ENCODE assay signal across 16 mouse cellular contexts in genomic region chr2:120770265-120770935, GRCm38 (mm10).
DNase-seq lines count a peak whose midpoint lies in the region; TF ChIP-seq lines count a peak whose summit lies in the region.
"Had no signal": no experiment of that assay in that cellular context is flagged by ENCODE, and none has a peak within 500 bp of the region (broad histone marks: within the 10 kb centered on the region; RNA-seq: fewer than 3 reads in every experiment).

No protein-coding gene starts in this region.

- H3K4me1 ChIP-seq in ES-E14 (ENCODE audit: control insufficient read depth in 2 of 2, insufficient read depth in 2 of 2, low read length in 2 of 2, poor library complexity in 1 of 2): no peaks in the 10 kb centered on the region
- H3K4me1 ChIP-seq in limb, embryonic 10.5 days: no peaks in the 10 kb centered on the region
- H3K4me1 ChIP-seq: embryonic facial prominence, embryonic 12.5 days; limb, embryonic 12.5 days; neural tube, embryonic 12.5 days had no signal

- TF ChIP-seq CTCF in left cerebral cortex, adult 2 months (IDR thresholded peaks at IDR 0.05): no peak; the same call in 1 of the 2 replicates

- H3K27ac ChIP-seq in ES-E14 (ENCODE audit: insufficient read depth, low read depth, low read length, poor library complexity, severe bottlenecking): no peak overlapping the region
- peak overlapping the region; percentile 58; the same call in 1 of the 2 replicates for H3K27ac ChIP-seq in left cerebral cortex, adult 2 months
- H3K27ac ChIP-seq in limb, embryonic 10.5 days: no peak overlapping the region
- H3K27ac ChIP-seq: embryonic facial prominence, embryonic 12.5 days; limb, embryonic 12.5 days; macrophage; neural tube, embryonic 12.5 days had no signal

- no peaks in the 10 kb centered on the region for H3K27me3 ChIP-seq in limb, embryonic 10.5 days (ENCODE audit: low read depth, poor library complexity, severe bottlenecking)
- H3K27me3 ChIP-seq: embryonic facial prominence, embryonic 12.5 days; limb, embryonic 12.5 days; neural tube, embryonic 12.5 days had no signal

- 88% methylated on average over 2 of the region's 2 CpGs for WGBS in limb, embryonic 10.5 days

- H3K4me3 ChIP-seq in ES-E14 (ENCODE audit: insufficient read depth in 1 of 2, low read depth in 1 of 2, low read length in 2 of 2, poor library complexity in 1 of 2, severe bottlenecking in 1 of 2): no peak overlapping the region
- H3K4me3 ChIP-seq in left cerebral cortex, adult 2 months: no peak overlapping the region
- no peak overlapping the region for H3K4me3 ChIP-seq in limb, embryonic 10.5 days
- H3K4me3 ChIP-seq: embryonic facial prominence, embryonic 12.5 days; limb, embryonic 12.5 days; neural tube, embryonic 12.5 days had no signal

- H3K36me3 ChIP-seq in ES-E14 (ENCODE audit: control insufficient read depth, insufficient read depth, low read length, poor library complexity, severe bottlenecking): no peaks in the 10 kb centered on the region; the same call in 1 of the 2 replicates
- peaks cover 18% of the 10 kb centered on the region; the same call in 1 of the 2 replicates for H3K36me3 ChIP-seq in limb, embryonic 10.5 days

- no peaks in the 10 kb centered on the region for H3K9me3 ChIP-seq in ES-E14 (ENCODE audit: control insufficient read depth, insufficient read depth, low read depth, low read length)
- H3K9me3 ChIP-seq in limb, embryonic 10.5 days (replicated peaks): no peaks in the 10 kb centered on the region
- H3K9me3 ChIP-seq: embryonic facial prominence, embryonic 12.5 days; limb, embryonic 12.5 days; neural tube, embryonic 12.5 days had no signal

- in situ Hi-C loops in ES-E14 (cut with MboI; ENCODE audit: low sequenced_read_pairs in 2 of 2, unreplicated experiment in 2 of 2): no loop called here

- intact Hi-C loops in left cerebral cortex, adult 2 months (cut with DNase I): loop anchor here (2.0 kb wide), 1 partner anchor 102 kb away; no protein-coding TSS in a partner anchor

- no peak overlapping the region for H3K9ac ChIP-seq in ES-E14 (ENCODE audit: insufficient read depth, low read depth, low read length, poor library complexity, severe bottlenecking)
- H3K9ac ChIP-seq: embryonic facial prominence, embryonic 12.5 days; limb, embryonic 12.5 days; liver, postnatal 0 days; neural tube, embryonic 12.5 days had no signal

- peak; percentile 19 for DNase-seq in layer of hippocampus, adult 11-12 months (ENCODE audit: low spot score)
- no peak for DNase-seq in layer of hippocampus, postnatal 36 days
- DNase-seq in 3T3-L1 (ENCODE audit: low read depth, low spot score): peak; percentile 54
- no peak for DNase-seq in ES-E14 (ENCODE audit: low read depth, low spot score)
- peak; percentile 22 to 37 for DNase-seq in left cerebral cortex, adult 2 months (ENCODE audit: extremely low spot score in 1 of 2, low spot score in 2 of 2)
- no peak for DNase-seq in adrenal gland, adult 18-20 months (ENCODE audit: low spot score in 2 of 2)
- no peak for DNase-seq in limb, embryonic 10.5 days (ENCODE audit: low spot score)
- DNase-seq: adrenal gland, postnatal 10 days; cerebellum, postnatal 25 days; gastrocnemius, postnatal 10 days; kidney, postnatal 10 days; liver, postnatal 0 days had no signal

TF ChIP-seq in ES-E14, 5 proteins besides CTCF, POLR2A, EP300 and RAD21:
- TF ChIP-seq MAFK (IDR thresholded peaks at IDR 0.05; ENCODE audit: insufficient read depth, low read depth, low read length): peak; percentile 51; the same call in 1 of the 2 replicates
- no peak for TF ChIP-seq HCFC1 (IDR thresholded peaks at IDR 0.05; ENCODE audit: borderline replicate concordance, insufficient read depth, low read length)
- no peak for TF ChIP-seq CHD2 (IDR thresholded peaks at IDR 0.05; ENCODE audit: low read depth, low read length)
- no peak for TF ChIP-seq ZNF384 (IDR thresholded peaks at IDR 0.05; ENCODE audit: low read depth, low read length)
- TF ChIP-seq ZC3H11A (IDR thresholded peaks at IDR 0.05; ENCODE audit: borderline replicate concordance, low read depth, low read length): no peak

Comparison
In these comparisons a context has a peak if more than half of its experiments do, and no peak if none do; other contexts are left out.
1. DNase-seq: peak in layer of hippocampus, adult 11-12 months (single experiment), 3T3-L1 (single experiment) and left cerebral cortex, adult 2 months (2 of 2); none in layer of hippocampus, postnatal 36 days (0 of 2), ES-E14 (single experiment), adrenal gland, adult 18-20 months (0 of 2) and limb, embryonic 10.5 days (single experiment).